Comparison of ENCODE assay signal across 8 mouse cellular contexts in the genomic region with DNA sequence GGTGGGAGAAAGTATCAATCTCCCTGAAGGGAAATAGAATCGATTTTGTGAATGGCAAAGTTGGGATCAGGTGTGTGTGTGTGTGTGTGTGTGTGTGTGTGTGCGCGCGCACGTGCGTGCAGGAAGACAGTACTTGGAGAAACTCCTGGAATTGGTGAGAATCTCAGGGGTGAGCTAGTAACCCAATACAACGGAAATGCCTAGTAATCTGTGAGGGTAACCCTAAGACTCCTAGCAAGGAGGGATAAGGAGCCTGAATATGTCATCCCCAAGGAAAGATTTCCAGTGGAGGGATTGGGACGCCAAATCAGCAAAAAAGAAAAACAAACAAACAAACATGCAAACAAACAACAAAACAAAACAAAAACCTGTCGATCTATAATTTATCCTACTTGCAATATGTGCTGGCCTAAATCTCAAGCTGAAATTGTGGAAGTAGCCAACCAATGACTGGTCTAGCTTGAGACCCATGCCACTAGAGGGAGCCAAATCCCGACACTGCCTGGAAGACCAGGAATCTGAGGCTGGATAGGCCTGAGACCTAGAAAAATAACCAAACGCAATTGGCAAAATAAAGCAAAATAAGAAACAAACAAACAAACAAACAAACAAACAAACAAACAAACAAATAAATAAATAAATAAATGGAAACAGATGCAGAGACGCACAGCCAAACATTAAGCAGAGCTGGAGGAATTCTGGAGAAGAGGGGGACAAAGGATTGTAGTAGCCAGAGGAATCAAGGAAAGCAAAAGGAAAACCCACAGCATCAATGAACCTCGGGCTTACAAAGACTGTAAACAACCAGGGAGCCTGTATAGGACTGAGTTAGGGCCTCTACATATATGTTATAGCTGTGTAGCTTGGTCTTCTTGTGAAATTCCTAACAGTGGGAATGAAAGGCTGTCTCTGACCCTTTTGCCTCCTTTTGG.
A peak's percentile ranks its signal among the peaks of the same experiment; 100 is the strongest.
DNase-seq lines count a peak whose midpoint lies in the region; ATAC-seq and TF ChIP-seq lines count a peak whose summit lies in the region.

No protein-coding gene starts in this region.

- H3K79me2 ChIP-seq in CH12.LX (replicated peaks; ENCODE audit: control insufficient read depth, extremely low read depth, insufficient read depth, poor library complexity, severe bottlenecking) = no peaks in the 10 kb centered on the region

- H3K4me2 ChIP-seq in CH12.LX (ENCODE audit: insufficient read depth, low read depth, poor library complexity, severe bottlenecking) = no peak overlapping the region
- no peak overlapping the region for H3K4me2 ChIP-seq in lung, embryonic 15.5 days

- DNase-seq in CH12.LX (ENCODE audit: extremely low read depth) = peak; percentile 65
- DNase-seq in adrenal gland, adult (ENCODE audit: inconsistent age in 2 of 2, low spot score in 1 of 2) = peak; percentile 42 to 81
- peak; percentile 71 for DNase-seq in heart, postnatal 4 days
- peak; percentile 63 for DNase-seq in layer of hippocampus, adult 11-12 months (ENCODE audit: low spot score)
- peak; percentile 53 for DNase-seq in right cerebral cortex, adult 18-20 months

- no peak overlapping the region for H3K27ac ChIP-seq in CH12.LX (ENCODE audit: insufficient read depth, low read depth)
- no peak overlapping the region for H3K27ac ChIP-seq in lung, embryonic 15.5 days

- H3K36me3 ChIP-seq in CH12.LX (replicated peaks in 1 of 2; ENCODE audit: control insufficient read depth in 1 of 2, insufficient read depth in 1 of 2, low read length in 1 of 2) = no peaks in the 10 kb centered on the region
- no peaks in the 10 kb centered on the region for H3K36me3 ChIP-seq in lung, embryonic 15.5 days

- TF ChIP-seq RAD21 in CH12.LX (IDR thresholded peaks at IDR 0.05; ENCODE audit: low read depth, low read length) = peak; percentile 84

- peak; percentile 83 for ATAC-seq in common myeloid progenitor, adult 5-6 weeks (replicated peaks; ENCODE audit: low read depth, poor library complexity, severe bottlenecking)
- 0 out of 2 replicates have a peak, but pooled peaks have one; percentile 64 for ATAC-seq in lung, embryonic 15.5 days (ENCODE audit: borderline replicate concordance, extremely low read depth, low FRiP score, low TSS enrichment)
- no peak; the same call in 1 of the 2 replicates for ATAC-seq in megakaryocyte-erythroid progenitor cell, adult 5-6 weeks (replicated peaks; ENCODE audit: low FRiP score, low TSS enrichment, poor library complexity, severe bottlenecking)

- in situ Hi-C loops in CH12.LX (cut with MboI; ENCODE audit: low pct_ligation_motif_present, low pct_unique_long_range_greater_than_20kb, low sequenced_read_pairs) = loop anchor here (25.0 kb wide), 1 partner anchor 239 kb away; no protein-coding TSS in a partner anchor

- TF ChIP-seq CTCF in CH12.LX (conservative IDR thresholded peaks at IDR 0.05 in 1 of 2, IDR thresholded peaks at IDR 0.05 in 1 of 2; ENCODE audit: low read depth in 2 of 2, low read length in 2 of 2) = peak; percentile 47 to 84

- dilution Hi-C loops in CH12.LX (cut with MboI; ENCODE audit: extremely low pct_ligation_motif_present, extremely low pct_unique_long_range_greater_than_20kb, low sequenced_read_pairs) = no loop called here

- no peak for TF ChIP-seq EP300 in CH12.LX (IDR thresholded peaks at IDR 0.05; ENCODE audit: low read length)

- H3K4me3 ChIP-seq in CH12.LX (replicated peaks in 1 of 3; ENCODE audit: low read depth in 2 of 3, low read length in 2 of 3, poor library complexity in 1 of 3) = no peak overlapping the region
- no peak overlapping the region for H3K4me3 ChIP-seq in lung, embryonic 15.5 days

- 59% methylated on average over 13 of the region's 13 CpGs for WGBS in lung, embryonic 15.5 days

- no peaks in the 10 kb centered on the region for H3K27me3 ChIP-seq in CH12.LX (replicated peaks)
- no peaks in the 10 kb centered on the region for H3K27me3 ChIP-seq in lung, embryonic 15.5 days

- TF ChIP-seq POLR2A in CH12.LX (IDR thresholded peaks at IDR 0.05; ENCODE audit: low read depth, low read length) = no peak

- no peak overlapping the region for H3K9ac ChIP-seq in CH12.LX (ENCODE audit: insufficient read depth, low read depth)
- H3K9ac ChIP-seq in lung, embryonic 15.5 days = no peak overlapping the region

- no peaks in the 10 kb centered on the region for H3K4me1 ChIP-seq in CH12.LX (ENCODE audit: control insufficient read depth in 1 of 2, insufficient read depth in 2 of 2)
- no peaks in the 10 kb centered on the region for H3K4me1 ChIP-seq in lung, embryonic 15.5 days

- no peaks in the 10 kb centered on the region for H3K9me3 ChIP-seq in CH12.LX (replicated peaks; ENCODE audit: low read length)
- H3K9me3 ChIP-seq in lung, embryonic 15.5 days = no peaks in the 10 kb centered on the region

TF ChIP-seq in CH12.LX, 34 proteins besides CTCF, POLR2A, EP300 and RAD21:
- TF ChIP-seq JUN (IDR thresholded peaks at IDR 0.05; ENCODE audit: insufficient read depth, low read depth, low read length) (no peak), IRF4 (IDR thresholded peaks at IDR 0.05; ENCODE audit: low read depth, low read length) (no peak), ZC3H11A (IDR thresholded peaks at IDR 0.05; ENCODE audit: low read depth, low read length) (peak; percentile 76), SMC3 (IDR thresholded peaks at IDR 0.05; ENCODE audit: low read depth, low read length) (peak; percentile 93), CHD1 (IDR thresholded peaks at IDR 0.05; ENCODE audit: low read depth, low read length) (no peak), ZMIZ1 (IDR thresholded peaks at IDR 0.05; ENCODE audit: low read depth, low read length) (no peak)
TF ChIP-seq in CH12.LX: peak in this region for 2.
